Mouse (Mus musculus) adrenal gland, postnatal 25 days (tissue): ENCODE measurements around the gene Prim2. TPM values are rescaled to one million over a fixed set of nuclear protein-coding genes. Genes with fewer than 3 reads are reported as not detected.
"Not testable (repeated sequence)": the region's sequence is repeated elsewhere in the genome, so short reads cannot be mapped to it uniquely, and the experiment has no call there.

Source experiments
- DNase-seq: peaks from one replicate; pipeline ENCODE4 v3.0.0; 2021; ENCODE audit warnings: mixed read lengths
- total RNA-seq: library from RNA; stranded (reverse); gene quantifications from 2 replicates; pipeline ENCODE4 v1.2.3, GENCODE M21; 2021

Prim2 gene
- total RNA-seq, 1 experiment from 2014 or later = 7.4 TPM

DNA sequence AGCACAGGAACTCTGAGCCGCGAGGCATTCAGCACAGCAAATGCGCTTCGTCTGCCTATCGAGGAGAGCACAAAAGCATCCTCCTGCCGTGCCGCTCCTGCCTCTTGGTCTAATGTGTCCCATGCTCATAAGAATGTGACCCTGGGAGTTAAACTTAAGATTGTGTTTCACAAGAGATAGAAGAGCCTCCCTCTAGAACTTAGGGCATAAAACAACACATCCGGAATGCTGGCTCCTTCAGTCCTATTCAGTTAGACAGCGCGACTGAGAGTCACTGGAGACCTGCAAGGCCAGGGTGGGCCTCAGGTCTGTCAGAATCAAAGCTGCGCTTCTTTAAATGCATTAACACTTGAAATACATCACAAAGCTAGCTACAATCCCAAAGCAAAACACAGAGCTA lies 18.7 kb downstream of the Prim2 start:
- no peak for DNase-seq

DNA sequence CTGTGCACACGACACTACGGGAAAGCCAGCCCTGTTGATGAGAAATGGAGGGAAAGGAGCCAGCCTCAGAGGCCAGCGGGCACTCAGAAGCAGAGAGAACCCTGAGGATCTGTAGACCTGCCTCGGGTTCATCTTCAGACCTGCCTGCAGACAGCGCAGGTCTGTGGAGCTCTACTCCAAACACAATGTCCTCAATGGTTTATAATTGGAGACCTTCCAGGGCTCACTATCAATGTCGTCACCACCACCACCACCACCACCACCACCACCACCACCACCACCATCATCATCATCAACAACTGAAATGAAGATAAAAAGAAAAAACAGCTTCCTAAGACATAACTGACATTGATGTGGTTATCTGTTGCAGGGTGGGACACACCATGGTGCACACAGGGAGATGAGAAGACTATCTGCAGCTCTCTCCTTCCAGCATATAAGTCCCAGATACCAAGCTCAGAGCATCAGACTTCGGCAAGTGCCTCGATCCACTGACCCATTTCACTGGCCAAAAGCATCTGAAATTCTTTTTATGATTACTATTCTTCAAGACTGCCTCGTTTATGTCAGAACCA lies 20.0 kb downstream of the Prim2 start:
- no peak for DNase-seq

DNA sequence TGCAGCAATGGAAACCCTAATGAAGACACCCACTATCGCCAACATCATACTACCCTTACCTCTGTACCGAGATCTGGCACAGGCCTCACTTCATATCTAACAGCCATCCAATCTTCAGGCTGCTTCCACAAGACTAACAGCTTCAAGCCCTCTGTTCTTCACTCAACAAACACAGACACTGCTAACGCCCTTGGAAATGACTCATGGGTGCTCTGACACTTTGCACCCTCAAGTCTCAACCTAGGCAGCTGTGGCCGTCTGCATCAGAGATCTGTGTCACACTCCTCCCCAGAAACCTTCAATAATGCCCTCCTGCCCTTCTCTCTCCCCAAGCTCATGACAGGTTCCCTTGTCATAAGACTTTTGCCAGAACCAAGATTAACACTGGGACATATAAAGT lies 20.6 kb downstream of the Prim2 start:
- no peak for DNase-seq

DNA sequence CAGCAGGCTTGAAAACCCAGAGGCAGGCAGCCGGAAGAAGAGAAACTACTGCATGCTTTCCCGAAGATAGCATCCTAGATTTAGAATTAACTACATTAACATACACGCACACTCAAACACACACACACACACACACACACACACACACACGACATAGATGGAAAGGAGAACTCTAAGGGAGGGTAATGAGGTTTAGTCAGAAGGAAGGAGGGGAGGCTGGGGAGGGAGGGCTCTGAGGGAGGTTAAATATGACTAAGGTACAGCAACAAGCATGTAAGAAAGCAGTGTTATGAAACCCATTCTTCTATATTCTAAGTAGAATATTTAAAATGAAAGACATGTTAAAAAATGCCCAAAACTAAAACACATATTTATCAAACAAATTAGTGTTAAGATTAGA lies 21.9 kb downstream of the Prim2 start:
- no peak for DNase-seq

DNA sequence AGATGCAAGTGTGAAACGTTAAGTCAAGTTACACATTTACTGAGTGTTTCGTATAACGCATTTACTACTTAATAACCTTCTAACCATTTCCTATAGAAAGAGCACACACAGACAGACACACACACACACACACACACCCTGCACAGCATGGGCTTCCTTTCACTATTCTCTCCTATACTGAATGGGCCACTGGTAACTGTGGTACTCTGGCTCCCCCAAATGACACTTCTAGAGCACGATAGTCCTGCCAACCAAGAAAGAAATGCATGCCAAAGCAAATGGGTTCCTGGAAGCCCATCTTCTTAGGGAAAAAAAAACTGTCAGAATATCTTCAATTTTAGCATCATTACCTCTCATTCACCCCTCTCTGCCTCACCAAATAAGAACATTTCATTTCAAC lies 22.4 kb downstream of the Prim2 start:
- no peak for DNase-seq

DNA sequence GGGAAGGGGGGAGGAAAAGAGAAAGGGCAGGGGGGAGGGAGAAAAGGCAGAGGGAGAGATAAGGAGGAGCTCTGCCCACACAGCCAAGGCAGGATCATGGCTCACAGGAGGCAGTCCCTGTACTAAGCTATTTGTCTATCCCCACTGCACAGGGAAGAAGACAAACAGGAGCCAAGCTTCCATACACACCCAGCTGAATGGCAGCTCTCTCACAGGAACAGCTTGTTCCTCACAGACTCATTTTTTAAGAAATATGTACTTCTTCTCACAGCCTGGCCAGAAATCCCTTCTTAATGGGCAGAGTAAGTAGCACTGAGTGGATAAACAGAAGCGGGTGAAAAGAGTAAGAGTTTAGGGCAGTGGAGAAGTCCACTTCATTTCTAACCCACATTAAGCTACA lies 23.9 kb downstream of the Prim2 start:
- no peak for DNase-seq

DNA sequence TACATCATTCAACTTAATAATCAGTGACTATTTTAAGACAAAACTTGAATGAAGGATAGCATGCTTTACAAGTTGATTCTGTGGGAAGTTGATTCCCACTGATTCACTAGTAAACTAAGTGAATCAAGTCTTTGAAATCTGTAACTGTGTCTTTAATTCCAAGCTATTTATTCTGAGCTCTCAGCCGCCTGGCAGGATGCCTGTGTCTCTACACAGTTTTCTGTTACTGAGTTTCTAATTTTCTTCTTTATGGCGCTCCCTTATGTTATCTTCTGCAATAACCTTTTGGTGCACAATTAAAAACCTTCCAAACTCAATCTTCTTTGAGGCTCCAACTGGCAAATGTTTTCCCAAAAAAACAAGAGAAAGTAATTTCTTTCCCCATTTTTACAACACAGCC lies 28.5 kb downstream of the Prim2 start:
- DNase-seq = no peak

DNA sequence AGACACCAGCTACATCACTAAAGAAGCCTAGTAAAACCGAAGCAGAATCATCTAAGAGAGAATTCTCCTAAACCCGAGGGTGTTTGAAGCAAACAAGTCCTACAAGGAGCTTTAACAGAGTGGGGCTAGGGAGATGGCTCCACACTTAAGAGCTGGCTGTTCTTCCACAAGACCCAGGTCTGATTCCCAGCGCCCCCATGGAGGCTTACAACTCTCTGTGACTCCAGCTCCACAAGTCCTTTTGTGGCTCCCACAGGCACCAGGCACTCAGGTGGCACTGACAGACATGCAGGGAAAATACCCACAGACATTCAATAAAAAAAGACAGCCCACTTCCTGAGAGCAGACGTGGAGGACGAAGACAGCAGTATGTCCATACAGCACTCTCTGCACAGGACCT lies 29.5 kb downstream of the Prim2 start:
- no peak for DNase-seq

DNA sequence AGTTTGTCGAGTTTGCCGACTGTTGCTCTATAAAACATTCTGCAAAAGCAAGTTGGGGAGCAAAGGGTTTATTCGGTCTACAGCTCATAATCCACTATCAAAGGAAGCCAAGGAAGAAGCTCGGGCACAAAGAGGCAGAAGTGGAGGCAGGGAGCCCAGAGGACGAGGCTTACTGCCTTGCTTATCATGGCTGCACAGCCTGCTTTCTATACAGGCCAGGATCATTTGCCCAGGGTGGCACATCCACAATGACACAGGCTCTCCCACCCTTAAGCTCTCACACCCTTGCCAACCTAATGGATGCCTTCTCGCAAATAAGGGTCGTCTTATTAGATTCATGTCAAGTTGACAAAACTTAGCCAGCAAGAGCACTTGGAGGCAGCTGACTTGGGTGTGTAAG lies 30.4 kb downstream of the Prim2 start:
- no peak for DNase-seq

DNA sequence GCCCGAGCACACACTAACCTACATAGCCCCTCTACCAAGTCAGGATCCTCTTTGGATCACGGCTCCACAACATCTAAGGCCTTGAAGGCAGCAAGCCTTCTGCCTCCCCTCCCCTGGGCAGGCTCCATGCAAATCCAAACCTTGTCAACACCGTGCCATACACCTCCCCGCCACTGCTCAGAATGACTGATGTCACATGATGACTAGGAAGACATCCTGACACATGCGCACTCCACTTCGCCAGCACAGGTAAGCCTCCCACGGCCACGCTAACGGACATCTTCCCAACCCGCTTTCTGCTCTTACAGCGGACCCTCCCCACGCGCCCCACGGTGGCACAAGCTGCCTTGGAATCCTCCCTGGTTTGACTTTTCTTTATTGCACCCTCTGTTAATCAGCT lies 31.8 kb downstream of the Prim2 start:
- DNase-seq = no peak

DNA sequence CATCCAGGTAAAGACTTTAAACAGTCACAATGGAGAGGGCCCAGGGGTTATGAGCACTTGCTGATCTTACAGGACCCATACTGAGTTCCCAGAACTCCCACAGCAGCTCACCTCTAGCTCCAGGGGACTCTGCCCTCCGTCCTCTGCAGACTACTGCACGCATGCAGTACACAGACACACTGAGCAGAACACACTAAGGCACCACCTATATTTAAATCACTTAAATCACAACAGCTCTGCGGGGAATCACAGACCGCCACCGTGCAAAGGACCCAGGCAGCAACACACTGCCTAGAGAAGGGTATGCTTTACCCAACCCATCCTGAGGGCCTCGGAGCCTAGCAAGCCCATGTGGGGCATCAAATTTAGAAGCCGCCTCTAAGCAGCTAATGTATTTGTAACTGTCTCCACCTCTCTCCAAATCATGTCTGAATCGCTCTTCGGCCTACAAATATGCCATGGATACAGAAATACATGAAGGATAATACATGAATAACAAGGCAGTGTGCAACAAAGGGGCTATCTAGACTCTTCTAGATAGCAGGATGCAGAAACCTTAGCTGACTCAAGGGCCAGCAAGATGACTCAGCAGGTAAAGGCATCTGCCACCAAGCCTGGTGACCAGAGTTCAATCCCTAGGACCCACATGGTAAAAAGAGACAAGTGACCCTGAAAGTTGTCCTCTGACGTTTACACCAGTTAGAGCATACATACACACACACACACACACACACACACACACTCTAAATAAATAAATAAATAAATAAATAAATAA lies 33.0 kb downstream of the Prim2 start:
- DNase-seq = no peak

DNA sequence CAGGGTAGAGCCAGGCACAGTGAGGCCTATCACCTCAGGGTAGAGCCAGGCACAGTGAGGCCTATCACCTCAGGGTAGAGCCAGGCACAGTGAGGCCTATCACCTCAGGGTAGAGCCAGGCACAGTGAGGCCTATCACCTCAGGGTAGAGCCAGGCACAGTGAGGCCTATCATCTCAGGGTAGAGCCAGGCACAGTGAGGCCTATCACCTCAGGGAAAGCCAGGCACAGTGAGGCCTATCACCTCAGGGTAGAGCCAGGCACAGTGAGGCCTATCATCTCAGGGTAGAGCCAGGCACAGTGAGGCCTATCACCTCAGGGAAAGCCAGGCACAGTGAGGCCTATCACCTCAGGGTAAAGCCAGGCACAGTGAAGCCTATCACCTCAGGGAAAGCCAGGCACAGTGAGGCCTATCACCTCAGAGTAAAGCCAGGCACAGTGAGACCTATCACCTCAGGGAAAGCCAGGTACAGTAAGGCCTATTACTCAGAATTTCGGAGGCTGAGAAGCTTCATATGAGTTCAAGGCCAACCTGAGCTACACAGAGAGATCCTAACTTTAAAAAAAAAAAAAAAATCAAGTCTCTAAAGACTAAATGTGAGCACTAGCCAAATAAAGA lies 38.5 kb downstream of the Prim2 start:
- DNase-seq = not testable (repeated sequence)

DNA sequence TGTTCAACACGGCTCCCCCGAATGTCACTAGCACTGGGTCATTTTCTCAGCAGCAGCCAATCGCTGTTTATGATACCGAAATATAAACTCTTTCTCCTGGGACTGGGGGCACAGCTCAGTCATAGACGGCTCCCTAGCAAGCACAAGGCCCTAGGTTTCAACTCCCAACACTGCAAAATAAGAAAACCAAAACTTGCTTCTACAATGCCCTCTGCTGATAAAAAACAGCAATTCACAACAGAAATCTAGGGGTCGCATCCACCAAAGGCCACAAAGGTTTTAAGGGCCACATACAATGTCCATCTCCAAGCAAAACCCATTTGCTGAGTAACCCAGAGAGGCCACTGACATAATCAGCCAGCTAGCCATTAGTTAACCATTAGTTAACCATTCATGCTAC lies 41.8 kb downstream of the Prim2 start:
- no peak for DNase-seq

DNA sequence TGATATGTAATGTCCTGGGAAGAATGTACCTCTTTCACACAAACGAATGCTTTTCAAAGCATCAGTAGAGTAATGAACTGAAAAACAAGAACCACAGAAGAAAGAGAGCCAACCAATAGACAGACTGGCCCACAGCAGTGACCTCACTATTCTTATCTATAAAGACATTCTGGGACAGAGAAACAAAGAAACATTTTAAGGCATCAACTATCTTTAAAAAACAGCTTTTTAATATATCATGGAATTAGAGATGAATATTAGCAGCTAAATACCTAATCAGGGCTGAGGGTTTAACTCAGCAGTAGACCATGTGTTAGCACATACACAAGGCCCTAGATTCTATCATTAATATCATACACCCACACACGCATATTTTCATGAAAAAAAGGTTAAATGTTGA lies 42.5 kb downstream of the Prim2 start:
- DNase-seq = no peak

DNA sequence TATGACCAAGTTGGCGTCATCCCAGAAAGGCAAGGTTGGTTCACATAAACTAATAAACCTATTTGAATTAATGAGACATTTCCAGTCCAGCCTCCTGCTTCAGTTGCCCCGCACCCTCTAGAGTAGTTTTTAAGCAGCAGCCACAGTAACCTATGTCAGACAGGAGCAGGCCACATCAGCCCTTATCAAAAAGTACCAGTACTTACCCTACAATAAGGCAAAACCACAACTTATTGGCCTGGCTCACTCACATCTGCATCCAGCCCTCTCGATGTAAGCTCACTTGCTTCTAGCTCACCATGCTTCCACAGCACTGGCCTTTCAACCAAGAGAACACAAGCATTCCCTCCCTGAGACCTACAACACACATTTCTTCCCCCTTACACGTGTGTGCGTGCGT lies 44.7 kb downstream of the Prim2 start:
- no peak for DNase-seq

DNA sequence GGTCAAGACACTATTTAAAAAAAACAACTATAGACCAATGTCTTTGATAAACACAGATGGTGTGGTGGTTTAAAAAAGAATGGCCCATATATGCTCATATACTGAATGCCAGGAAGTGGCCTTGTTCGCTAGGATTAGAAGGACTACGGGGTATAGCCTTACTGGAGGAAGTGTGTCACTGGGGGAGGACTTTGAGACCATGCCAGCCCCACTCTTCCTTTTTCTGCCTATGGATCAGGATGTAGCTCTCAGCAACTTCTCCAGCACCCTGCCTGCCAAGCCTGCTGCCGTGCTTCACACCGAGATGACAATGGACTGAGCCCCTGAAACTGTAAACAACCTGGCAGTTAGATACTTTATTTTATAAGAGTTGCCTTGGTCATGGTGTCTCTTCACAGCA lies 45.2 kb downstream of the Prim2 start:
- no peak for DNase-seq

DNA sequence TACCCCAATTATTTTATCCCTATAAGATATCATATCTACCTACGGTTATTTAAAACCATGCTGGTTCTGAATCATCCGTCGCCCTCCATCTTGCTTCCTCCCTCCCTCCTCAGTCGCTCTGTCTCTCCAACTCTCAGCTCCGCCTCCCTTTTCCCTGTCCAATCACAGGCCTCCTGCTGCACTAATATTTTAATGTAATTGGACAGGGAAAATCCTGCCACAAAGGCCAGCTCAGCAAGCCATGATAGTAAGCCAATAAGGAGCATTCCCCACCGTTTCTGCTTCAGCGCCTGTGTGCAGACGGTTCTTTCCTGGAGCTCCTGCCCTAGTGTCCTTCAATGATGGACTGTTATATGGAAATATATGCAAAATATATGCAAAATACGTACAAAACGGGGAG lies 47.8 kb downstream of the Prim2 start:
- no peak for DNase-seq

DNA sequence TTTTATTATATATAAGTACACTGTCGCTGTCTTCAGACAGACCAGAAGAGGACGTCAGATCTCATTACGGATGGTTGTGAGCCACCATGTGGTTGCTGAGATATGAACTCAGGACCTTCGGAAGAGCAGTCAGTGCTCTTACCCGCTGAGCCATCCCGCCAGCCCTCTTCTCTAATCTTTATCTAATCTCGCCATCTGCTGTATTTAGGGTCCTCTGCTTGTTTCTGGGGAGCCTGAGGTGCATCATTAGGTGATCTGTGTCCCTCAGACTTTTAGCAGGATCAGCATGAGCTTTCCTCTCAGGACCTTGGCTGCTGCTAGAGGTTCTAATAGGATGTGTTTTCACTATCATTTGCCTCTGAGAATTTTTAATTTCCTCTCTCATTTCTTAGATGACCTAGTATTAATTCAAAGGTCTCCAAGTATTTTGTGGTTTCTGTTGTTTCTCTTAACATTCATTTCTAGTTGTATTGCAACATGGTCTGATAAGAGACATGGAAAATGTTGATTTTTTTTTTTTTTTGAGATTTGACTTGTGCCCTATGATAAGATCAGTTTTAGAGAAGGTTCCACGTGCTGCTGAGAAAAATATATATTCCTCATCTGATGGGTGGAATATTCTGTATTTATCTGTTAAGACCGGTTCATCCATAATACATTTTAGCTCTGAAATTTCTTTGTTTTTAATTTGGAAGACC lies 49.4 kb downstream of the Prim2 start:
- no peak for DNase-seq

DNA sequence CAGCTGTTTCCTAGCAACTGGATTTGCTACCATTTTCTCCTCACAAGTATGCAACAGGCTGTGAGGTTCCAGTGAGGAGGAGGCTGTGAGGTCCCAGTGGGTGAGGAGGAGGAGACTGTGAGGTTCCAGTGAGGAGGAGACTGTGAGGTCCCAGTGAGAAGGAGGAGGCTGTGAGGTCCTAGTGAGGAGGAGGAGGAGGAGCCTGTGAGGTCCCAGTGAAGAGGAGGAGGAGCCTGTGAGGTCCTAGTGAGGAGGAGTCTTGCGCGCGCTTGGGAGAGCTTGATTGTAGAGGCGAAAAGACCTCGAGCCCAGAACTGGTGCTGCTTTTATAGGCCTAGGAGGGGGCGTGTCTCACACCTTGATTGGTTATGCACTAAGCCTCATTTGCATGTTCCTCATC lies 53.0 kb downstream of the Prim2 start:
- DNase-seq = not testable (repeated sequence)

DNA sequence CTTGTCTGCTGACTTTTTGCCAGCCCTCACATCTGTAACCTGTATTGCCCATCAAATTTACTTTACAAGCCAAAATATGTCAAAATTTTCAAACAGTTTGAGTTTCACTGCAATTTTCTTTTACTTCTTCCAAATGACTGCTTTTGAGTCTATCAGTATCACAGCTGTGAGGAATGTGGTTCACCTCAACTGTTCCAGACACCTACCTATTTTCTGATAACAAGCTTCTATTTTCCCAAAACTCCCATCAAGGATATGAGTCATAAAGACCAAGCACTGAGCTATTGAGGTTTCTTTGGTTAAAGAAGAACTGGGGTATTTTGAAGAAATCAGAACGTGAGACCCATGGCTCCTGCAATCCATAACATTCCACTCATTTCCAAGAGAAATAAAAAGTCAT lies 57.5 kb downstream of the Prim2 start:
- DNase-seq = no peak

DNA sequence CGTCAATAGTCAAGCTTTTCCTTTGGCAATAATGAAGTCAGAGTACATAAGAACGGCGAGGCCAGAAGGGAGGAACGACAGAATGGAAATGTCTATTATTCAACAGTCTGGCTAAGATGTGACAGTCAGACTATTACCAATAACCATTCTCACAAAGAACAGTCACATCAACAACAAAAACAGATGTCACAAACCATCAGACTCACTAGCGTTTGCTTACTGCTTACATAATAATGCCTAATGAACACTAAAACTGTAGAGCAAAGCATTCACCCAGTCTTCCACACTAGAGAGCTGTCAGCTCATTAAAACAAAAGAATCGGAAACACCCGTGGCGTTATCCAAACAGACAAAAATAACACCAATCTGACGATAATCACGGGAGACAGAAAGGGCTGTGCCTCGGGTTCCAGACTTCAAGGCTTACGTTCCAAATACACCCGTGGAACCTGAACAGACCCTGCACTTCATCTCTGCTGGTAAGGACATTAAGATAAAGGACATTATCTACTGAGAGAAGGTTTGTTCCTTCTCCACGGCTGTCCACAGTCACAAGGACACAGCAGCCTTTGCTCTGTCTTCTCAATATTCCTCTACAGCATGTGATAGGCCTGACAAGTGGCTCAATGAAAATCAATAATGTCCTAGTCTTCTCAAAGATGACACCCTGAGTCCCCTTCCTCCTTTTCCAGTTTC lies 59.4 kb downstream of the Prim2 start:
- DNase-seq = no peak

DNA sequence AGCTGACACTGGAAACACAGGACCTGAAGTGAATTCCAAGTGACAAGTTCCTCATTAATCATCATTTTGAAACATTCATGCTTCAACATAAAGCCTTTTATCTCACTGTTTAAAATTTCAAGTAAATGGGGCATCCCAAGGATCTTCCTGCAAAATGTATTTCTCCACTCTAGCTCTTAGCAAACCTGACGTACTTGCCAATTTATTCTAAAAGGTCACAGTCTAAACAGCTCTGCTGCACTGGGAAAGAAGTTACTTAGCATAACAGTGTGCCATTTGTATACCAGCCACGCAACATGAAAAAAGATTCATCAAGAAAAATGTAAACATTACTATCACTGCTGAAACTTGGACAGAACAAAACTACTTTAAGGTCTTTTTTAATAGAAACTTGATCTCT lies 61.5 kb downstream of the Prim2 start:
- DNase-seq = no peak
